Mouse (Mus musculus) left cerebral cortex, adult 18-20 months (tissue): ENCODE measurements around the gene Crybg2. TPM values are rescaled to one million over a fixed set of nuclear protein-coding genes. Genes with fewer than 3 reads are reported as not detected.

Experiments used
- DNase-seq, 2 experiments: peaks; one replicate each; pipeline ENCODE4 v3.0.0; 2021 to 2022; ENCODE audit warnings: low spot score in 2 of 2, mixed read lengths in 1 of 2
- total RNA-seq, 2 experiments: library from RNA; stranded (reverse); gene quantifications; 2 replicates each; pipeline ENCODE4 v1.2.3; 2021

The Crybg2 gene
- total RNA-seq, 2 experiments from 2014 or later: 4.4 to 5.7 TPM

GRCm38 (mm10) chr4:134119644-134120043 is 59.0 kb downstream of the Crybg2 start:
- no peak for DNase-seq

- no peak for DNase-seq
These were observed 59.7 kb downstream of the Crybg2 start for GRCm38 (mm10) chr4:134120192-134120805.

- no peak for DNase-seq
These were observed 60.3 kb downstream of the Crybg2 start for GRCm38 (mm10) chr4:134120916-134121315.

GRCm38 (mm10) chr4:134121571-134121970 is 61.0 kb downstream of the Crybg2 start:
- no peak for DNase-seq

- peak; percentile 41 to 44 for DNase-seq
These were observed 61.7 kb downstream of the Crybg2 start for GRCm38 (mm10) chr4:134122281-134122680.

GRCm38 (mm10) chr4:134123147-134123546 is 62.5 kb downstream of the Crybg2 start:
- DNase-seq: no peak

GRCm38 (mm10) chr4:134123680-134124551 is 63.3 kb downstream of the Crybg2 start:
- DNase-seq: peak; percentile 86 to 92

GRCm38 (mm10) chr4:134125383-134126060 is 64.9 kb downstream of the Crybg2 start:
- no peak for DNase-seq

- no peak for DNase-seq
These were observed 65.9 kb downstream of the Crybg2 start for GRCm38 (mm10) chr4:134126300-134127120.

GRCm38 (mm10) chr4:134127121-134127455 is 66.5 kb downstream of the Crybg2 start:
- peak; percentile 64 to 80 for DNase-seq

- DNase-seq: no peak
These were observed 67.2 kb downstream of the Crybg2 start for GRCm38 (mm10) chr4:134127793-134128192.

GRCm38 (mm10) chr4:134128221-134128982 is 67.8 kb downstream of the Crybg2 start, which contains the start of gene Sh3bgrl3:
Sh3bgrl3 (minus strand) TSS chr4:134128789.
- peak; percentile 87 to 90 for DNase-seq

GRCm38 (mm10) chr4:134128983-134129362 is 68.4 kb downstream of the Crybg2 start:
- DNase-seq: no peak

GRCm38 (mm10) chr4:134129482-134129881 is 68.9 kb downstream of the Crybg2 start:
- DNase-seq: peak; percentile 36 to 49

GRCm38 (mm10) chr4:134132117-134132516 is 71.5 kb downstream of the Crybg2 start:
- DNase-seq: no peak

GRCm38 (mm10) chr4:134132519-134133095 is 72.0 kb downstream of the Crybg2 start:
- DNase-seq: no peak

- DNase-seq: no peak
These were observed 75.8 kb downstream of the Crybg2 start for GRCm38 (mm10) chr4:134136280-134136926.

- no peak for DNase-seq
These were observed 78.2 kb downstream of the Crybg2 start for GRCm38 (mm10) chr4:134138857-134139256.
